Mouse (Mus musculus): Measurements from ENCODE around the gene H2al1d.

GRCm38 (mm10) chrX:11345762-11346161 is 37.1 kb downstream of the H2al1d start:
- no peak for TF ChIP-seq CTCF (conservative IDR thresholded peaks at IDR 0.05; ENCODE audit: insufficient read depth, insufficient read length, low read depth, low read length)
- no peak for TF ChIP-seq POLR2A (IDR thresholded peaks at IDR 0.05; ENCODE audit: low read depth, low read length)

Data from kidney, adult 2 months (tissue).